Mouse (Mus musculus): ENCODE results near the gene Cisd1. TPM values are rescaled to one million over a fixed set of nuclear protein-coding genes. Genes with fewer than 3 reads are reported as not detected.

The Cisd1 gene
- polyA plus RNA-seq, 1 experiment from 2014 or later, result 115 TPM

DNA sequence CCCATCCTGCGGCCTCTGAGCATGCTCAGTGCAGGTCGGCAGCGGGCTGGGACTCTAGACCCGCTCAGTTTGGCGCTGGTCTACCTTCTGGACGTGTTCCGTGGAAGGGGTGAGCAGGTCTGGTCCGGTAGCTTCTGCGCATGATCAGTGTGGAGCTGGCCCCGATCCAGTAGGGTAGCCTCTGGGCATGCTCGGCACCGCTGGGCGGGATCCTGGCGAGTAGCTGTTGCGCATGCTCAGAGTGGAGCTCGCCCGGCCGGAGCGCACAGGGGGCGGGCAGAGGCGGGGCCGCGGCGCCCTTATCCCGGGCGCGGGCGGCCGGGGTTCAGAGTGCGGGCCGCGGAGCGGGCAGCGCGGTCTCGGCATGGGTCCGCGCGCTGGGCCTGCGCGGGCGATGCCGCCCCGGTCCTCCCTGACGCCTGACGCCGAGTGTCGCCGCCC lies 2.8 kb upstream of the Cisd1 start, which contains the start of gene Ipmk:
TSS of gene Ipmk (plus strand) at position 255 of the 441 bp plus-strand sequence.
- Histone ChIP-seq H3K36me3 (no peaks in the 10 kb centered on the region), H3K4me3 (replicated peaks) (peak within 1 kb of the TSS; percentile 89)
- under 1% methylated on average over 49 of the region's 49 CpGs for WGBS

DNA sequence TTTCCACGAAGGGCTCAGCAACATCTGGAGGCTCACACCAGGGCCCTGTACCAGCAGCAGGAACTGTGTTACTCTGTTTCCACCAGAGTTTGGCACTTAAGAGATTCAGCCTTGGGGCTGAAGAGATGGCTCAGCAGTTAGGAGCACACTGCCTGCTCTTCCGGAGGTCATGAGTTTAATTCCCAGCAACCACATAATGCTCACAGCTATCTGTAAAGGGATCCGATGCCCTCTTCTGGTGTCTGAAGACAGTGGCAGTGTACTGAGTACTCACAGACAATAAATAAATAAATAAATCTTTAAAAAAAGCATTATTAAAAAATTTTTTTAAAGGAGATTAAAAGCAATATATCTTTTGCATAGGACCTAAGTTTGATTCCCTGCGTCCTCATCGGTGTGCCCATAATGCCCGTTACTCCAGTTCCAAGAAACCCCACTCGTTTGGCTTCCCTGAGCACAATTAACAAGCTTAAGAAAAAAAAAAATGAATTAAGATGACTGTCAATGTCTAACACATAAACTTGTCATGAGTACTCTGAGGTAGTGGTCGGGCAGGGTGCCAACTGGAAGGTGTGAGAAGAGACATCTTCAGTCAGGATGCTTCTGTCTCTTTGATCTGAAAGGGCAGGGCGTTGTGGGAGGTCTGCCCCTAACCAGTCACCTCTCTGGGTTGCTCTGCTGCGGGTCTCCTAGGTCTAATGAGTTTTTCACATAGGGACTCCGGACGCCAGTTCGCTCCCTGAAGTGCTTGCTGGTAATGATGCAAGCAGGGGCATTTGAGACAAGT lies 2.2 kb upstream of the Cisd1 start:
- no peaks in the 10 kb centered on the region for H3K9me3 ChIP-seq
- WGBS, result 12% methylated on average over 13 of the region's 13 CpGs
- H3K27me3 ChIP-seq (replicated peaks), result no peaks in the 10 kb centered on the region
- H3K4me2 ChIP-seq (replicated peaks), result peak overlapping the region; percentile 82
- peak overlapping the region; percentile 88 for H3K9ac ChIP-seq
- peak overlapping the region; percentile 89 for H3K4me3 ChIP-seq (replicated peaks)
- H3K36me3 ChIP-seq, result no peaks in the 10 kb centered on the region
- H3K4me1 ChIP-seq (replicated peaks), result peaks cover 23% of the 10 kb centered on the region
- ATAC-seq, result no peak
- peak overlapping the region; percentile 91 for H3K27ac ChIP-seq

More for the DNA sequence above, 2.8 kb upstream of the Cisd1 start, which contains the start of gene Ipmk:
- ATAC-seq, result peak; percentile 90
- H3K27ac ChIP-seq, result peak within 1 kb of the TSS; percentile 91
- no peaks in the 10 kb centered on the region for H3K27me3 ChIP-seq (replicated peaks)
- H3K9me3 ChIP-seq, result no peaks in the 10 kb centered on the region
- peak within 1 kb of the TSS; percentile 88 for H3K9ac ChIP-seq
- peaks cover 20% of the 10 kb centered on the region for H3K4me1 ChIP-seq (replicated peaks)
- H3K4me2 ChIP-seq (replicated peaks), result peak within 1 kb of the TSS; percentile 82

DNA sequence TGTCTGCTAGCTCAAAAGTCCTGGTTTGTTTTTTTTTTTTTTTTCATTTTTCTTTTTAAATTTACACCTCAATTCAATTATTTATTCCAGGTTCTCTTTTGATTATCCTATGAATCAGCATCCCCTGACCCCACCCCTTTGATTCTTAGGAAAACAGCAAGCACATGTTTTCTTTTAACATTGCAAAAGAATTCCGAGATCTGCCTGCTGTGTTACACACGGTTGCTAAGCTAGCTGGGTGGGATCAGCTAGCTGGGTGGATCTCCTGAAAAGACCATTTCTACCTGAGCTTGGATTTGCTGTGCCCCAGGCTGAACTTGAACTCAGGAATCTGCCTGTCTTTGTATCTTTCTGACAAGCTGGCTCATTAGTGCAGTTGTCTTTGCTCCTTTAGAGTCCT lies 1.4 kb upstream of the Cisd1 start:
- WGBS, result 53% methylated on average over 2 of the region's 2 CpGs
- H3K27ac ChIP-seq, result no peak overlapping the region
- H3K4me3 ChIP-seq (replicated peaks), result no peak overlapping the region
- H3K4me2 ChIP-seq (replicated peaks), result no peak overlapping the region
- no peaks in the 10 kb centered on the region for H3K9me3 ChIP-seq
- no peak overlapping the region for H3K9ac ChIP-seq
- no peak for ATAC-seq
- H3K4me1 ChIP-seq (replicated peaks), result peaks cover 23% of the 10 kb centered on the region
- no peaks in the 10 kb centered on the region for H3K27me3 ChIP-seq (replicated peaks)
- no peaks in the 10 kb centered on the region for H3K36me3 ChIP-seq

DNA sequence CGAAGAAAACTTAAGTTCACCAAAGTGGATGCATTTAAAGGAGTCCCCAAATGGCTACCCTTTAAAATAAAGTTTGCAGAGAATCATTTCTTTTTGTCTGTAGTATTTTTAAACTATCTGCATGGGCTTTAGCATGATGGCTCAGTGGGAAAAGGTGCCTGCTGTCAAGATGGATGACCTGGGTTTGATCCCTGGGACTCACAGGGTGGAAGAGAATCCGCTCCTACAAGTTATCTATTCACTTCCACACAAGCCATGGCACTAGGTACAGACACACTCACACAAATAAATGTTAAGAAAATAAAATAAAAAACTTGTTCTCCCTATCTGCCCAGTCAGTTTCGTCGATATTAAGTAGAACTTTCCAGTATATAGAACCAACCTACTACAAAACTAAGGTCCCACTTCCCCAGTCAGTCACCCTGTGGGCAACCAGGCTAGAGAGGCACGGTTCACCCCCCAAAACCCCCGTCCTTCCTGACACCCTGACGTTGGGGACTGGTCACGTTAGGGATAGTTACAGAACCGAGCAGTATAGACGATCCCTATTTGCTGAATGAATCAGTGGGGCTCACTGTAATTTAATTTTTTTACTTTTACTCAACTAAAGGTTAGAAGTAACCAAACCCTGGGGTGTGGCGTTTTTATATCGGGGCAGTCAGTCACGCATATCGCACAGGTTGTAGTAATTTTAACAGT lies 1.0 kb downstream of the Cisd1 start:
- Histone ChIP-seq H3K4me1 (replicated peaks) (peaks cover 24% of the 10 kb centered on the region), H3K27ac (no peak overlapping the region), H3K9ac (peak overlapping the region; percentile 92), H3K9me3 (no peaks in the 10 kb centered on the region), H3K27me3 (replicated peaks) (no peaks in the 10 kb centered on the region), H3K4me3 (replicated peaks) (peak overlapping the region; percentile 86), H3K4me2 (replicated peaks) (peak overlapping the region; percentile 90), H3K36me3 (no peaks in the 10 kb centered on the region)
- ATAC-seq, result no peak
- WGBS, result 28% methylated on average over 14 of the region's 14 CpGs

DNA sequence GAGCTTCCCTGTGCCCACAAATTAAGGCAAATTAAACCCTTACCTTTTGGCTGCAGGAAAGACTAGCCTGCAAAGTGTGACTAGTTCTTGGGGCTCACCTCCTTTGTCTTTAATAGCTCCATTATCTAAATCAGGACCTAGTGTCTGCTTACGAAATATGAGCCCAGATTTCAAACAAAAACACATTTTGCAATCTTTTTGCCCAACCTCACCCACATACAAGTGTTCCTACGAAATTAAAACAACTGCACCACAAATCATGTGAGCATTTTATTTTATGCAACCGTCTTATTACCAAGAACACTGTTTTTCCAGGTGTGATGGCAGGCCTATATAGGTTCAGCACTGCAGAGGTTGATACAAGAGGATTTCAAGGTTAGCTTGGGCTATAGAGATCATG lies 1.6 kb downstream of the Cisd1 start:
- no peak overlapping the region for H3K4me2 ChIP-seq (replicated peaks)
- no peak overlapping the region for H3K4me3 ChIP-seq (replicated peaks)
- no peak overlapping the region for H3K27ac ChIP-seq
- WGBS, result 82% methylated on average over 3 of the region's 3 CpGs
- H3K9me3 ChIP-seq, result no peaks in the 10 kb centered on the region
- H3K36me3 ChIP-seq, result no peaks in the 10 kb centered on the region
- H3K4me1 ChIP-seq (replicated peaks), result peaks cover 24% of the 10 kb centered on the region
- H3K27me3 ChIP-seq (replicated peaks), result no peaks in the 10 kb centered on the region
- no peak overlapping the region for H3K9ac ChIP-seq
- ATAC-seq, result no peak

DNA sequence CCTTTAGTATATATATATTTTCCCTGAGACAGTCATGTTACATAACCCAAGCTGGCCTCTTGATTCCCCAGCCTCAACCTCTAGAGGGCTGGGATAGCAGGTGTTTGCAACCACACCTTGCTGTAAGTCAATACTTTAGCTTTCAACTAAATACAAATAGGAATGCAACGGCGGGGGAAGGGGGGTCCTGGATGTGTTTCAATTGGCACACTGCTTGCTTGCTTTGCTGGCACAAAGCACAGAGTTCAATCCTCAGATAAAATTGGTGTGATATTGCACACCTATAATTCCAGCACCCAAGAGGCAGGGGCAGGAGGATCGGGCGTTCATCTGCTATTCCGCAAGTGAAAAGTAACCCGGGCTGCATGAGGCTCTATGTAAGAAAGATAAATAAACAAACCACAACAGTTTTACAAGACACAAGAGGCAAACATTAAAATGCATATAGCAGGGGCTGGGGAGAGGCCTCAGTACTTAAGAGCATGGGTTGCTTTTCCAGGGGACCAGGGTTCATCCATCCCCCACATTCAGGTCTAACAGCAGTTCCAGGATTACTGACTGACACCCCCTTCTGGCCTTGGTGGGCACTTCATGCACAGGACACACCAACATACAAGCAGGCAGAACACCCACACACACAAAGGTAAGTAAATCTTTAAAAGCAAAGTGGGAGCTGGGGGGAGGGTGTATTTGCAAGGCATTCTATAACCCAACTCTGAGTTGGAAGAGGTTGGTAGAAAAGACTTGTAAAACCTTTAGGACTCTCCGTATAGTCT lies 2.5 kb downstream of the Cisd1 start:
- no peak for ATAC-seq
- H3K4me1 ChIP-seq (replicated peaks), result peaks cover 24% of the 10 kb centered on the region
- 81% methylated on average over 7 of the region's 7 CpGs for WGBS

DNA sequence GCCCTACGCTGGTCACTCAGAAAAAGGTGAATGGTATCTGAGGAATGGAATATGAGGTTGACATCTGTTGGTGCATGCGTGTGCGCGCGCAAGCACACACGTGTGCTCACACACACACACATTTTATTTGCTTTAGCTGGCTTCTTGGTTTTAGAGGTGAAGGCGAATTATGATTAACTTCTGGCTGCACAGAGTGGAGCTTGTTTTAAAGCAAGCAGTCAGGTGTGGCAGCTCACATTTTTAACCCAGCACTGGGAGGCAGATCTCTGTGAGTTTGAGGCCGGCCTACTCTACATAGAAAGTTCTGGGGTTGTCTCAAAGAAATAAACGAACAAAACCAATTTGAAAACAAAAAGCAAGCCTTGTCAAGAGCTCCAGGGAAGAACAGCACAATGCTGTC lies 3.5 kb downstream of the Cisd1 start:
- H3K4me2 ChIP-seq (replicated peaks), result no peak overlapping the region
- WGBS, result 90% methylated on average over 9 of the region's 9 CpGs
- no peaks in the 10 kb centered on the region for H3K9me3 ChIP-seq
- H3K27ac ChIP-seq, result no peak overlapping the region
- no peak overlapping the region for H3K4me3 ChIP-seq (replicated peaks)
- no peaks in the 10 kb centered on the region for H3K36me3 ChIP-seq
- H3K9ac ChIP-seq, result no peak overlapping the region
- H3K27me3 ChIP-seq (replicated peaks), result no peaks in the 10 kb centered on the region
- peaks cover 22% of the 10 kb centered on the region for H3K4me1 ChIP-seq (replicated peaks)
- no peak for ATAC-seq

More for the DNA sequence above, 2.5 kb downstream of the Cisd1 start:
- Histone ChIP-seq H3K27me3 (replicated peaks) (no peaks in the 10 kb centered on the region), H3K4me3 (replicated peaks) (no peak overlapping the region), H3K9me3 (no peaks in the 10 kb centered on the region), H3K27ac (no peak overlapping the region), H3K36me3 (no peaks in the 10 kb centered on the region), H3K9ac (no peak overlapping the region), H3K4me2 (replicated peaks) (no peak overlapping the region)

DNA sequence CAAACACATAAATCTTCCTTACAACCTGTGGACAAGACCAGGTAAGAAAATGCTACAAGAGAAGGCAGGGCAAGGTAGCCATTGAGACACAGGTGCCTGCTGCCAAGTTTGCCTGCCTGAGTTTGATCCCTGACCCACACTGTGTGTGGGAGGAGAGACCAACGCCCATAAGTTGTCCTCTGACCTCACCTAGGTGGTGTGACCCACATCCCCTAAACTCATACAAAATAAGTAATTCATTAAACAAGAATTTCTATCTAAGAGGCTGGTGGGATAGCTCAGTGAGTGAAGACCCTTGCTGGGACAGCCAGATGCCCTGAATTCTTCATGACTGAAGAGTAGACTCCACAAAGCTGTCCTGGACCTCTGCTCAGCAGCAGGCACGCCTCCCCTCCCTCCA lies 4.6 kb downstream of the Cisd1 start:
- Histone ChIP-seq H3K27me3 (replicated peaks) (no peaks in the 10 kb centered on the region), H3K4me1 (replicated peaks) (peaks cover 19% of the 10 kb centered on the region), H3K27ac (no peak overlapping the region), H3K4me2 (replicated peaks) (no peak overlapping the region), H3K36me3 (peaks cover 5% of the 10 kb centered on the region; the same call in 1 of the 2 replicates), H3K4me3 (replicated peaks) (no peak overlapping the region), H3K9me3 (no peaks in the 10 kb centered on the region), H3K9ac (no peak overlapping the region)
- WGBS, result 68% methylated on average over 2 of the region's 2 CpGs
- ATAC-seq, result no peak

DNA sequence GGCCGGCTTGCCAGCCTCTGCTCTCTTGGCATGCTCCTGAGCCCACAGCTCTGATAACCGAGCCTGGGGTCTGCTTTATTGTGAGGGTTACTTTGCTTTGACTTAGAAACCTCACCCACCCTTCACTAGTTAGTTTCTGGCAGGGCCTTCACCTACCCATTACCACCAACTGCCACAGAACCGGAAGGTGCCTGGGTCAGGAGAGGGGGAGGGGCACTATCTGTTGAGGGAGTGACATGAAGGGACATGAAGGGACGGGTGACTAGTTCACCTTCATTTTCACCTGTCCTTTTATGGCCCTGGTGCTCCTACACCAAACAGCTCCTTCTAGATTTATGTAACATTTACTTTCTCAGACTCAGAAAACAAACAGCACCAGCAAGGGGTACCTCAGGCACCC lies 5.3 kb downstream of the Cisd1 start:
- Histone ChIP-seq H3K36me3 (peaks cover 5% of the 10 kb centered on the region; the same call in 1 of the 2 replicates), H3K9ac (no peak overlapping the region), H3K4me1 (replicated peaks) (peaks cover 15% of the 10 kb centered on the region), H3K9me3 (no peaks in the 10 kb centered on the region), H3K4me2 (replicated peaks) (0 out of 2 replicates have a peak overlapping the region, but pooled peaks have one; percentile 9), H3K4me3 (replicated peaks) (no peak overlapping the region), H3K27ac (0 out of 2 replicates have a peak overlapping the region, but pooled peaks have one; percentile 56), H3K27me3 (replicated peaks) (no peaks in the 10 kb centered on the region)
- 52% methylated on average over 4 of the region's 4 CpGs for WGBS
- ATAC-seq, result no peak

DNA sequence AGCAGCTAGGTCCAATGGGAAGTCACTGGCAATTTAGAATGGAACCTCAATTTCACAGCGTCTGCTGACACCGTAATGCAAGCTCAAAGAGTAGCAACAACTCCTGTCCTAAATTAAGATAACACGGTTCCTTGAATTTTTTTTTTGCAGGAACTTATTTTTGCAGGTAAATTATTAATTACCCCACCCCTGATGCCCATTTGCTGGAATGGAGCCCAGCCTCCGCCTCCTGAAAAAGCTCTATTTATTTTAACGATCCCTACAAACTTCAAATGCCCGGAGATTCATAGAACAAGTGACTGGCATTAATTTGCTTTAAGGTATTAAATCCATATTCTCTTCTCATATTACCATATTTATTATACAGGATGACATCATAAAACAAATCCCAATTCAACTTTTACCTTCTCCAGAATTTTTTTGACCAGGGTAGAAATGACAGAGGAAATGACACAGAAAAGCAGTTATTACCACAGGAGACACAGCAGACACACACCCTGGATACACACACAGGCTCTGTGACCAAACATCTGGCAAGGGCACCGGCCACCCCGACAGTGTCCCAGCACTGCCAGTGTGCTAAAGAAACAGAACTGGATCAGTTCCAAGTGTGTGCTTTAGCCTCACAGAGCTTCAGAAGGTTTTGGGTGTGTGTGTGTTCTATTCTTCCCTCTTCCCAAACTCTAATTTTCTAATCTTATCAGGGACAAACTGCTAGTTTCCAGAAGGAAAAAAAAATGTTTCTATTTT lies 6.4 kb downstream of the Cisd1 start:
- 61% methylated on average over 8 of the region's 8 CpGs for WGBS
- no peak overlapping the region for H3K4me3 ChIP-seq (replicated peaks)
- no peak overlapping the region for H3K9ac ChIP-seq
- H3K27ac ChIP-seq, result no peak overlapping the region
- no peak for ATAC-seq
- H3K4me1 ChIP-seq (replicated peaks), result 0 out of 2 replicates have a peak, but pooled peaks cover 9% of the 10 kb centered on the region
- no peaks in the 10 kb centered on the region for H3K27me3 ChIP-seq (replicated peaks)
- peaks cover 5% of the 10 kb centered on the region; the same call in 1 of the 2 replicates for H3K36me3 ChIP-seq
- H3K9me3 ChIP-seq, result no peaks in the 10 kb centered on the region
- H3K4me2 ChIP-seq (replicated peaks), result no peak overlapping the region

DNA sequence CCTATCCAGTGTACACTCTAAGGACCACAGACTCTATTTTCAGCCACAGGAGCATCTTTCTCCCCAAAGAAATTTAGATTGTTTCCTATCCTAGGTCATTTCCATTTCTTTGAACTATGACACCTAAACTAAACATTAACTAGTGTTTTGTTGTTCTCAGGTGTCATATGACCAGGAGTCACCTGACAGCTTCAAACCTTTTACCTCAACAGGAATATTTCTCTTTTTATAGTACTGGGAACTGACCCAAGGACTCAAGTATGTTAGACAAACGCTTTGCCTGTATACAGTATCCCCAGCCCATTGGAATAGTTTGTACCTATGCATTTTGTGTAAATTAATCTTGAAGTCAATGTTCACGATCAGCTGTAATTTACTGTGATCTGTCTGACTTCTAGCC lies 7.0 kb downstream of the Cisd1 start:
- 0 out of 2 replicates have a peak, but pooled peaks cover 9% of the 10 kb centered on the region for H3K4me1 ChIP-seq (replicated peaks)
- 75% methylated on average over 2 of the region's 2 CpGs for WGBS
- peak; percentile 27; the same call in 1 of the 2 replicates for ATAC-seq

More for the DNA sequence above, 7.0 kb downstream of the Cisd1 start:
- H3K36me3 ChIP-seq, result peaks cover 5% of the 10 kb centered on the region; the same call in 1 of the 2 replicates
- no peaks in the 10 kb centered on the region for H3K27me3 ChIP-seq (replicated peaks)
- no peak overlapping the region for H3K9ac ChIP-seq
- no peak overlapping the region for H3K27ac ChIP-seq
- no peak overlapping the region for H3K4me2 ChIP-seq (replicated peaks)
- H3K4me3 ChIP-seq (replicated peaks), result no peak overlapping the region
- H3K9me3 ChIP-seq, result no peaks in the 10 kb centered on the region
